Mouse (Mus musculus) ES-E14 (cell line): ENCODE data around the gene Hipk2. TPM values are rescaled to one million over a fixed set of nuclear protein-coding genes. Genes with fewer than 3 reads are reported as not detected.

Source experiments
- DNase-seq: peaks from one replicate; pipeline ENCODE4 v3.0.0-alpha.2; 2013; ENCODE audit warnings: low read depth, low spot score
- H3K27ac ChIP-seq: 2 replicates; pipeline ENCODE4 v1.5.1; 2012; ENCODE audit warnings: low read depth, mild to moderate bottlenecking, low read length, moderate library complexity, mixed read lengths; ENCODE audit not compliant: poor library complexity, insufficient read depth, severe bottlenecking
- H3K36me3 ChIP-seq: 2 replicates; pipeline ENCODE4 v1.6.1; 2012; ENCODE audit warnings: mild to moderate bottlenecking, low read length, moderate library complexity, mixed read lengths; ENCODE audit not compliant: control insufficient read depth, poor library complexity, insufficient read depth, severe bottlenecking
- H3K4me1 ChIP-seq, 2 experiments: fragments of 150-350 bp in 1 of 2; sonication (generic) in 1 of 2; 2 replicates each; pipeline ENCODE4 v1.6.1; 2012; ENCODE audit warnings: low read length in 2 of 2, mild to moderate bottlenecking in 1 of 2, mixed read lengths in 1 of 2; ENCODE audit not compliant: control insufficient read depth in 2 of 2, insufficient read depth in 2 of 2, poor library complexity in 1 of 2
- H3K4me3 ChIP-seq, 2 experiments: fragments of 150-350 bp in 1 of 2; sonication (generic) in 1 of 2; 2 replicates each; pipeline ENCODE4 v1.5.1; 2012; ENCODE audit warnings: low read length in 2 of 2, low read depth in 1 of 2, mild to moderate bottlenecking in 1 of 2, mixed read lengths in 1 of 2; ENCODE audit not compliant: insufficient read depth in 1 of 2, poor library complexity in 1 of 2, severe bottlenecking in 1 of 2
- H3K9ac ChIP-seq: 2 replicates; pipeline ENCODE4 v1.6.1; 2012; ENCODE audit warnings: low read depth, mild to moderate bottlenecking, low read length, mixed read lengths; ENCODE audit not compliant: poor library complexity, insufficient read depth, severe bottlenecking
- H3K9me3 ChIP-seq: fragments of 150-350 bp; sonication (generic); 2 replicates; pipeline ENCODE4 v1.6.1; 2012; ENCODE audit warnings: low read depth, mild to moderate bottlenecking, low read length; ENCODE audit not compliant: control insufficient read depth, insufficient read depth
- CHD2 ChIP-seq: IDR thresholded peaks from 2 replicates; pipeline ENCODE4 v1.6.1; 2014; ENCODE audit warnings: mild to moderate bottlenecking, low read depth, low read length, inconsistent platforms
- HCFC1 ChIP-seq: IDR thresholded peaks from 2 replicates; pipeline ENCODE4 v1.6.1; 2012; ENCODE audit warnings: low read length, inconsistent platforms, borderline replicate concordance; ENCODE audit not compliant: insufficient read depth
- MAFK ChIP-seq: IDR thresholded peaks from 2 replicates; pipeline ENCODE4 v1.6.1; 2014; ENCODE audit warnings: mild to moderate bottlenecking, low read depth, low read length, inconsistent platforms; ENCODE audit not compliant: insufficient read depth
- ZC3H11A ChIP-seq: IDR thresholded peaks from 2 replicates; pipeline ENCODE4 v1.6.1; 2012; ENCODE audit warnings: low read depth, mild to moderate bottlenecking, inconsistent platforms, low read length, borderline replicate concordance
- ZNF384 ChIP-seq: IDR thresholded peaks from 2 replicates; pipeline ENCODE4 v1.6.1; 2012; ENCODE audit warnings: low read depth, low read length, inconsistent platforms
- in situ Hi-C, 2 experiments: fragments of 600-800 bp; cut with MboI; formaldehyde crosslinking; loops; one replicate each; pipeline ENCODE4 v1.15.1; 2025; ENCODE audit warnings: low sequenced_read_pairs in 2 of 2, inconsistent platforms in 1 of 2; ENCODE audit not compliant: unreplicated experiment in 2 of 2
- total RNA-seq: library from RNA; depleted of rRNA; stranded (reverse); fragments of 300-350 nt; gene quantifications from 2 replicates; pipeline ENCODE4 v1.2.3, GENCODE M21; 2012; rRNA removed

The Hipk2 gene
- total RNA-seq, result 7.0 and 9.0 TPM in 2 replicates

- peak; percentile 45 for DNase-seq
- Histone ChIP-seq H3K4me3 (peak within 1 kb of the TSS; percentile 76), H3K9me3 (no peaks in the 10 kb centered on the region), H3K27ac (no peak within 1 kb of the TSS), H3K36me3 (no peaks in the 10 kb centered on the region), H3K9ac (peak within 1 kb of the TSS; percentile 77), H3K4me1 (0 out of 4 replicates have a peak, but pooled peaks cover 0 to 3% of the 10 kb centered on the region in 2 experiments)
- in situ Hi-C loops, result no loop called here
- TF ChIP-seq MAFK (no peak), HCFC1 (peak; percentile 78), CHD2 (no peak)
Measured at GRCm38 (mm10) chr6:38876071-38876911, at the start of gene Hipk2. Gene Hipk2, minus strand, starts transcription at chr6:38876165.

- Histone ChIP-seq H3K9ac (peak overlapping the region; percentile 39; the same call in 1 of the 2 replicates), H3K4me3 (peak overlapping the region; percentile 38 to 60; a peak in 3 of 4 replicates), H3K27ac (no peak overlapping the region), H3K9me3 (no peaks in the 10 kb centered on the region), H3K4me1 (peaks cover 0 to 6% of the 10 kb centered on the region in 2 experiments; a peak in 1 of 4 replicates), H3K36me3 (no peaks in the 10 kb centered on the region)
- TF ChIP-seq HCFC1 (no peak), ZNF384 (peak; percentile 97)
- DNase-seq, result peak; percentile 59
- in situ Hi-C loops, result no loop called here
Measured at GRCm38 (mm10) chr6:38925719-38926118, 49.8 kb upstream of the Hipk2 start.

GRCm38 (mm10) chr6:38923870-38924817 is 48.2 kb upstream of the Hipk2 start:
- in situ Hi-C loops, result no loop called here

GRCm38 (mm10) chr6:38923450-38923849 is 47.5 kb upstream of the Hipk2 start:
- no peak for TF ChIP-seq ZC3H11A
- no peak for TF ChIP-seq HCFC1
- TF ChIP-seq ZNF384, result no peak
- TF ChIP-seq CHD2, result no peak
- in situ Hi-C loops, result no loop called here
- no peak overlapping the region for H3K27ac ChIP-seq
- no peak for DNase-seq
- H3K9me3 ChIP-seq, result no peaks in the 10 kb centered on the region
- H3K36me3 ChIP-seq, result no peaks in the 10 kb centered on the region
- no peak overlapping the region for H3K9ac ChIP-seq
- H3K4me1 ChIP-seq, result peaks cover 0 to 6% of the 10 kb centered on the region in 2 experiments; a peak in 1 of 4 replicates
- H3K4me3 ChIP-seq, result no peak overlapping the region

More at GRCm38 (mm10) chr6:38923870-38924817, 48.2 kb upstream of the Hipk2 start:
- no peak for DNase-seq
- H3K9me3 ChIP-seq, result no peaks in the 10 kb centered on the region
- H3K27ac ChIP-seq, result no peak overlapping the region
- no peak for TF ChIP-seq ZNF384
- no peak for TF ChIP-seq ZC3H11A
- no peak for TF ChIP-seq HCFC1
- no peak for TF ChIP-seq MAFK
- no peak for TF ChIP-seq CHD2
- no peak overlapping the region for H3K9ac ChIP-seq
- H3K4me1 ChIP-seq, result peaks cover 0 to 6% of the 10 kb centered on the region in 2 experiments; a peak in 1 of 4 replicates
- H3K36me3 ChIP-seq, result no peaks in the 10 kb centered on the region
- H3K4me3 ChIP-seq, result no peak overlapping the region
